Mouse (Mus musculus): Measurements from ENCODE around the gene Sept9. TPM values are rescaled to one million over a fixed set of nuclear protein-coding genes. Genes with fewer than 3 reads are reported as not detected.

Gene Sept9
- total RNA-seq (2023): 100 to 1,000 TPM; 268 to 274 TPM

DNA sequence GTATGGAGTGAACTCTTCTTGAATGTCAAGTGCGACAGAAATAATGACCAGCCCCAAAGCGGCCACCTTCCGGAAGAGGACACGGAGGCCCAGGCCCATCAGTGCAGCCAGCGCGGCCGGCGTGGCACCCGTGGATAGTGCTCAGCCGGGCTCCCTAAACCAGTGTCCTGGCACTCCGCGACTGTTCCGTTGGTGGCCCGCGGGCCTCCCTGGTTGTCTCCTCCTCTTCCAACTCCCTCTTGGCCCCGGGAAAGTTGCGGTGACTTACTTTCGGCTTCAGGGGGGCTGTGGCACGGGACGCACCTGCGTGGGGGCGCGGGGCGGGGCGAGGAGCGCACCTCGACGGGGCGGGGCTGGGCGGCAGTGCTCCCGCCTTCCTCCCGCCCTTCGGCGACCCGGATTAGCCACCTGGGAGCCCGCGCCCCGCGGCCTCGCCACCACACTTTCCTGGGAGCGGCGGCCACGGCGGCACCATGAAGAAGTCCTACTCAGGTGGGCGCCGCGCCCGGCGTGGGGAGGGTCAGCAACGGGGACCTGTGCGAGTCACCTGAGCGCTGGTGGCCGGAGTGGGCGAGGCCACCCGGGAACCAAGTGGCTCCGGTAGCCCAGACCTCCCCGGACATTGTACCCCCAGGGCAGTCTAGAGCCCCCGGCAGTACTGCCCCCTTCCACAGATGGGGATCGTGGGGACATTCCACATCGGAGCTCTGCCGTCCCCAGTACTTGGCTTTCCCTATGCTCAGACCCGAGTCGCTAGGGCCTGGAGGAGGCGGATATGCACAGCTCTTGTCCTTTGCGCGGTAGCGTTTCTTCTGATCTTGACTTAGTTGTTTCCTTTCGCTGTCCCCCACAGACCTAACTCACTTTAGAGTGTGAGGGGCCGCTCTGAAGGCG lies at the start of gene Sept9:
Gene Sept9 (plus strand): TSS at position 380 of the 894 bp plus-strand sequence.

Other genes with a start within 250 kb of the Sept9 start
- 100 to 1,000 TPM; 116 to 130 TPM for gene Sec14l1, start 84.5 kb upstream of the Sept9 start, total RNA-seq (2023)